Mouse (Mus musculus) thymus, postnatal 25 days (tissue): ENCODE data around the gene Gm20388.

ENCODE experiments used
- DNase-seq: peaks from one replicate; pipeline ENCODE4 v3.0.0; 2022

The Gm20388 gene

DNA sequence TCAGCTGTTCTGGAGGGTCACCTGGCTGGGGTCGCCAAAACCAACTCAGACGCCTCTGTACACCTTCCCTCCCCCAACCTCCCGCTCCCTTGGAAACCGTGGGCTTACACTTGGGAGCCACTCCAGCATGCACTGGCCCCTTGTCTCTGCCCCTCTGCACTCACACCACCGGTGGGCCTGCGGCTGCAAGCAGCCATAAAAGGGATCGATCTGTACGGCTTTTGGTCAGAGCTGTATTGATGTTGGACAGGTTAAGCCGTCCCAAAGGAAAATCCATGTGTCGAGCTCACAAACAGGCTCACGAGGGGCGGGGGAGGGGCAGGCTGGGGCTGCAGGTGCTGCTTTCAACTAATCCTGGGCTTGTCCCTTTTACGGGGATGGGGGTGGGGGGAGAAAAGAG is 632.4 kb downstream of the Gm20388 start:
- DNase-seq, result peak; percentile 57

DNA sequence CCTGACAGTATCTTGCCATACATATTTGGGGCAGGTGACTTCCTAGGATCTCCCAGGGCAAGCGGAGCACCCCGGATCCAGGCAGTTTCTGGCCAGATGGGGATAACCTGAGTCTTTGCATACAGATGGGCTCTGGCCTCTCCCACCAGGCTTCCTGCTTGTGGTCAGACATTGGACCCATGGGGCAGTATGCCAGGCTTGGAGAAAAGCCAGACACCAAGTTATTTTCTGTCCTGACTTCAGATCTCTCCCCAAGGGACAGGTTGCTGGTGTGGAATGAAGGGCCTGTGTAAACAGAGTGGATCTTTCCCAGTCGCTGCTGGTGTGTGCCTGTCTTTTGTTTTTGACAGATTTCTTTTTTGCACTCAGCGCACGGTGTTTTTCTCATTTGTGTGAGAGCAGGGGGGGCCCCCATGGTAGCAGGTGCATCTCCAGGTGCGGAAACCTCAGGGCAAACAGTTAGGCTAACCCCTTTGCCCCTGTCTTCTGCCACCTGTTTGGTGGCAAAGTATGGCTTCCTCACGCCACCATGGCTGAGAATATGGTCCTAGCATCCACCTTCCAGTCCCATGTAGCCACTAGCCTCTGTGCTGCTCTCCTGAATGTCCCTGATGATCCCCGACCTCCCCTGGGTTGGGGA is 632.9 kb downstream of the Gm20388 start:
- peak; percentile 80 for DNase-seq

GRCm38 (mm10) chr8:120544155-120544554 is 633.5 kb downstream of the Gm20388 start:
- DNase-seq, result peak; percentile 60

- DNase-seq, result no peak
Measured at GRCm38 (mm10) chr8:120547562-120547961, 636.9 kb downstream of the Gm20388 start.

DNA sequence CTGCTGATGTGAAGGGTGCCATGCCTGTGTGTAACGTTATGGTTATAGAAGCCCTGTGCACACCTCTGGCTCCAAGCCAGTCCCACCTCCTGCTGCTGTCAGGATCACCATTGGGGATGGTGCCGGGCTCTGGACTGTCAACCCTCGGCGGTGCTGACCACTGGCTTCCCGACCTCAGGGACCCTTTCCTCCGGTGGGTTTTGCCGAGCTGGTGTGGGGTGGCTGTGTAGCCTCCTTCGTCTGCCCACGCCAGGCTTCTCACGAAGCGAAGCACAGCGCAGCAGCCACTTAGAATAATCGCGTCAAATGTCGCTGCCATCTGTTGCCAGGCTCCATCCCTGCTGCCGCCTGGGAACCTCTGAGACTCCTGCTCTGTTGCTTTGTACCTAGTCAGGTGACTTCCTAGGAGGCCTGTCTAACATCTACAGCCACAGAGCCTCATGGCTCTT is 637.7 kb downstream of the Gm20388 start:
- no peak for DNase-seq

DNA sequence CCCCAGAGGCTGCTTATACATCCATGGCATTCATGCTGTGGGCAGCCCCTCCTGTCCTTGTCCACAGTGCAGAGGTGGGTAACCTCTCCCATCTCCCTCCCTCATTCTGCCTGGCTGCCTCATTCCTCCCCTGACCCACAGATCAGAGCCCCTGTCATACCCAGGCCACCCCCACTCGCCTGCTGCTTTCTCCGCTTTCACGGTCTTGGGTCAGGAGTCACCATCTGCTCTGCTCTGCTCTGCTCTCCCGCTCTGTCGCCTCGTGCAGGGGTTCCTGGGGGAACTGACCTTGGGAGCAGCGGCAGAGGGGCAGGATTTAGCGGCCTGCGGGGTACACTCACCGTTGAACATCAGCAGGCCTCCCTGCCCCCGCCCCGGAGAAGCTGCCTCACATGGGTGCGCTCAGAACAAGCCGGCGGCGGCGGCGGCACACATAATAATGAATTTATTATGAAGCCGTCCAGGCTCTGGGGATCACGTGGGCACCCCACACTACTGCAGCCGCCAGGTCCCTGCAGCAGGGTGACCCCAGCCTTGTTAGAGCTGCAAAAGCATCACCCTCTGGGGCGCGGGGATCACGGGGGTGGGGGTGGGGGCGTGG is 638.8 kb downstream of the Gm20388 start:
- no peak for DNase-seq

DNA sequence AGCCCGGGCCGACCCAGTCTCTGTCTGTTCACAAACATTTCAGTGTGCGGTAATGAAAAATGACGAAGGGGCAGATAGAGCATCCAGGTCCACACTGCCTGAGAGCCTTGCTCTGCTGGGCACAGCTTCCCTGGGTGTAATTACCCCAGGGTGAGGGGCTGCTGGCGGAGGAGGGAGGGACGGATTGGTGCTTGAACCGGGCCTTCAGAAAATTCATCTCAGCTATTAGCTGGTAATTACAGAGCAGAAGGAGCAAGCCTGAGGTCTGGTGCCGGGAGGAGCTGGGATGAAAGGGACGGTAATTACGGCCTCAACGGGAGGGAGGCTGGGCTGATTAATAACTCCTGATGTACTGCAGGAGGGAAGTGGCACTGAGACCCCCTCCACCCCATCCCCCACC is 639.3 kb downstream of the Gm20388 start:
- no peak for DNase-seq

- DNase-seq, result no peak
Measured at GRCm38 (mm10) chr8:120550430-120550829, 639.8 kb downstream of the Gm20388 start.

DNA sequence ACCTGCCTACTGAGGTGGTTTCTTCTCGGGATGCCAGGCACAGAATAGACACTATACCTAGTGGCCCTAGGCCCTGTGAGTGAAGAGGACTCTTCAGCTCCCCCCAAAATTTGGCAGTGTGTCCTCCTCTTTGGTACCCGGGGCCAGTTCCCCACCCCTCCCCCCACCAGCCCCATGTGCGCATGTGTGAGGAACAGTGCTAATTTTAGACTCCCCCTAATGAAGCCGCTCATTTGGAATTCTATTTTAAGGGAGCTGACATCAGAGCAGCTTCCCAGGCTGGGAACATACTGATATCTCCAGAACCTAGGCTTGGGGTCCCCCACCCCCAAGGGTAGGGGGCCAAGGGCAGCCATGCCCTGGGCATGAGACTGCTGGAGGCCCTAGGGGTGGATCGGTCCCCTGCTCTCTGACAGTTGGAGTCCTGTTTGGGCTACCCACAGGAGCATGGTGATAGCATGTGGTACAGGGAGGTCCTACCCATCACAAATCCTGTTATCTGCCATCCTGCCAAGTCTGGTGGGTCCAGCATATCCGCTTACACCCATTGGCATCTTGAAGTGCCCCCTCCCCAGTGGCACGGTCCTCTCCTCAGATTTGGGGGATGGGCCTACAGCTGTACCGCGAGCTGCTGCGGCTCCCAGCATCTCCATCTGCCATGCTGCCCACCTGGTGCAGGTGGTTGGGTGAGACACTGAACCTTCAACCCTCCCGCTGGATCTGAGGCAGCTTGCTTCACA is 640.5 kb downstream of the Gm20388 start:
- no peak for DNase-seq

- no peak for DNase-seq
Measured at GRCm38 (mm10) chr8:120551677-120551980, 641.0 kb downstream of the Gm20388 start.

GRCm38 (mm10) chr8:120552509-120552908 is 641.9 kb downstream of the Gm20388 start:
- DNase-seq, result no peak

DNA sequence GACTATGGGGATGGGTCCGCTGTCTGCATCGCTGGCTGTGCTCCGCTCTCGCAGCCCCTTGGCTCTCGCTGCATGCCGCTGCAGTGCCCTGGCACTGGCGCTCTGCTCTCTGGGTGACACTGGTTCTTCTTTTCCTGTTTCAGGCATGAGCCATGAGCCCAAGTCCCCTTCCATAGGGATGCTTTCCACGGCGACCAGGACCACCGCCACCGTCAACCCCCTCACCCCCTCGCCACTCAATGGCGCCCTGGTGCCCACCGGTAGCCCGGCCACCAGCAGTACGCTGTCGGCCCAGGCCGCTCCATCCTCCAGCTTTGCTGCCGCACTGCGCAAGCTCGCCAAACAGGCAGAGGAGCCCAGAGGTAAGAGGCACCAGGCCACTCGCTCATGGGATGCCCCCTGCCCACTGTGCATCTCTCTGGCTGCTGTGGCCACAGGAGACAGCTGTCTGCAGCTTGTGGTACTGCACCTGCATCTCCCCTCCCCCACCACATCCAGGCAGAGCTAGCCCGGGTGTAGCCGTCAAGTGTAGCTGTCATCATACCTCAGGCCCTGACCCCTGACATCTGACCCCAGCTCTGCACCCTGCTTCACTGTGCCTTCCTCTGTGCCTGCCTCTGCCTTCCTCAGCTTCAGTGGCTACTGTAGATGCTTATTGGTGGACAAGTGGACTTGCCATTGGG is 642.9 kb downstream of the Gm20388 start:
- peak; percentile 72 for DNase-seq

DNA sequence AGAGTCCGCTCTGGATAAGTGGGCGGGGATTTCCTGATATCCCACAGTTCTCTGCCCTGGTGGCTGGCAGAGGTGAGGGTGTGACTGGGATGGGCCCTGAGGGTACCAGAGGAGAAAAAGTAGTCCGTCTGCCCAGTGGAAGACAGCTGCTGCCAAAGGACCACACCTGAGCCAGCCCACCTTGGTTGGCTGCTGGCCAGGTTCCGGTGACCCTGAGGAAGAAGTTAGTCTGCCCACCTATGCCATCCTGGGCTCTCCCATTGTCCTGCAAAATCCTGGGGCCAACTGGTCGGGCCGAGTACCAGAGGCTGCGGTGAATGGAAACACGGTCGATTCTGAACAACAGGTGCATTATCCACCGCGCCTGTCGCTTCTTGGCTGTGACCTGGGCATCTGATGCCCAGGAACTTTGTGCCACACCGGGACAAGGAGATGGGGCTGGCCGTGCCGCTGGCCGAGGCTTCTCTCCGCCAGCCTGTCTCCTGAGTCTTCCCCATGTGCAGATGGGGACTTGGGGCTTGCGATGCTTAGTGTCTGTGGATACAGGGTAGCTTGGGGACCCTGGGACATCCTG is 643.9 kb downstream of the Gm20388 start:
- DNase-seq, result no peak

GRCm38 (mm10) chr8:120556198-120556892 is 645.7 kb downstream of the Gm20388 start:
- no peak for DNase-seq

GRCm38 (mm10) chr8:120557170-120557965 is 646.7 kb downstream of the Gm20388 start:
- DNase-seq, result peak; percentile 64

DNA sequence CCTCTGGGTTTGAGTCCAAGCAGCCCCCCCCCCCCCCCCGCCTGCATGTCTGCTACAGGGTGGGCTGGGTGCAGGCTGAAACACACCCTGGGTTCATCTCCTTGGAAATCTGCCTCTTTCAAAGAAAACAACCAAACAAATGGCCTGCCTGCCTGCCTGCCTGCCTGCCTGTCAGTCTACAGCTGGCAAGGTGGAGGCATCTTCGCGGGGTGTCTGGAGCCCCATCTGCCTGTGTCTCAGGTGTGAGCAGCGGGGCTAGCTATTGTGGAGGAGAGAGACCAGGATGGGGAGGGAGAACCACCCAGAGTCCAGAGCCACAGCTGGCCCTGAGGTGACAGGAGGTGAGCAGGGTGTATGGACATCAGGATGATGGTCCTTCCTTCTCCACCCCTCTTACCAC is 647.5 kb downstream of the Gm20388 start:
- no peak for DNase-seq

DNA sequence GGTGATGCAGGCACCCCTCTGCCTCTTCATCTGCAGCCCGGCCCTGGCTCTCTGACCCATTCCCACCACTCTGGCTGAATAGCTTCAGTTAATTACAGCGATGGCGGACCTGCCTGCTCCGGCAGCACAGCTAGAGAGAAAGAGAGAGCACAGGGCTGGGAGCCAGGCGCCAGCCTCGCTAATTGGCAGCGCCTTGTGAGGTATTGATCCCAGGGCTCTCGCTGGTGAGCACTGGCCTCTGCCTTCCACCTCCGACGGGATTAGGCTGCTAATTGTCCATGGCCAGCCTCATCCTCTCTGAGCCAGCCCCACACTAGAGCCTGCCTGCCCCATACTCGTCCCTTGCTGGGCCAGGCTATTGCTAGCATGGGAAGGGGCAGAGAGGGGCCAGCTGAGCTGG is 649.0 kb downstream of the Gm20388 start:
- no peak for DNase-seq

DNA sequence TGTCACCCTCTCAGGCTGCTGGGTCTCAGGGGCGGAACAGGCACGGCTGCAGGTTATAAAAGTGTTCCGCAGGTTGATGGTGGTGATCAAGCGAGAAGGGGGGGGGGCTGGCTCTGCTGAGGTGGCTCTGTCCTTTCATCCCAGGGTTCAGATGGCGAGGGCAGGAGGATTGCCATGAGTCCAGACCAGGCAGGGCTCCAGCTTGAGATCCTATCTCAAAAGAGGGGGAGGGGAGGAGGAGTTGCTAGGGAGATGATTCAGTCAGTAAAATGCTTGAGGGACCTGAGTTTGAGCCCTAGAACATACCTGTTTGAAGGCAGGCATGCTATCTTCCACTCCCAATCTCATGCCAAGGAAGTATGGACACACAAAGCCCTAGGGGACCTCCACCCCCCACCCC is 649.9 kb downstream of the Gm20388 start:
- DNase-seq, result no peak

- peak; percentile 74 for DNase-seq
Measured at GRCm38 (mm10) chr8:120561539-120562435, 651.1 kb downstream of the Gm20388 start.

DNA sequence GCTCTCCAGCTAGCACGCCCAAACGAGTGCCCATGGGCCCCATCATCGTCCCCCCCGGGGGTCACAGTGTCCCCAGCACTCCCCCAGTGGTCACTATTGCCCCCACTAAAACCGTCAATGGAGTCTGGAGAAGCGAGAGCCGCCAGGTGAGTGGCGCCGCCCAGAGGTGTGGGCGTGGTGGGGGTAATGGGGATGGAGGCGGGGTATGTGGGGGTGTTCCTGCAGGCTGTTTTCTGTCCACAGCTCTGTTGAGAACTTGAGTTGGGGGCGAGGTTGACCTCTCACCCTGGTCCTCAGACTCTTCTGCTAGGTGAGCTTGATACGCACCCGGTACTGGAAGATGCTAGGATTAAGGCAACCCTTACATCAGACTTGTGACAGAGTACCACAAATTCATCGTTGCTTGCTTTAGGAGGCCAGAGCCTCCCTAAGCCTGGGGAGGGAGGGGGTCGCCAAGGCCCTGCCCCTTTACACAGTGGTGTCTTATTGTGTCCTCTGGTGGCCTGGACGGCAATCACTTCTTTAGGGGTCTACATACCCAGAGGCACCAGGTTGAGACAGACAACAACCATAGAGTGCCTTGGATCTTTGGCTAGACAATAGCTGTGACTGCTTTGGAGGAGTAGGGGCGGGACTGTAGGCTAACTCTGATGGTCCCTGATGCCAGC is 652.2 kb downstream of the Gm20388 start:
- no peak for DNase-seq
